Mouse (Mus musculus): ENCODE data around the gene Gal3st1.

The Gal3st1 gene

DNA sequence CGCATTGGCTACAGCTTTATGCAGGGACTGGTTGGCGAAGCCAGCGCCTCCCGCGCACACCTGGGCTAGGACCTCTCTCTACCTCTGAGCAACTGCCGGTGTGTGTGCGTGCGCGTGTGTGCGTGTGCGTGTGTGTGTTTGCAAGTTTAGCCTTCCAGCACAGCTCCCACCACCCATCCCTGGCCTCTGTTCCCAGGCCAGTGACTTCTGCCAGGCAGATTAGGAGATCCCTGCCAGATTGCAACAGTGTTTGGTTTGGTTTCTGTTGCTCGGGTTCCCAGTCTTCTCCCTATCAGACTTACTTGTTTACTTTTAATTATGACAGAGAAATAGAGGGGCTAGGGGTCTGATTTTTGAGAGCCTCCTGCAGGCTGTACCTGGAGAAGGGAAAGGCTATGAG, 48.5 kb downstream of the Gal3st1 start:
- DNase-seq (ENCODE audit: low read depth, low spot score), result no peak

DNA sequence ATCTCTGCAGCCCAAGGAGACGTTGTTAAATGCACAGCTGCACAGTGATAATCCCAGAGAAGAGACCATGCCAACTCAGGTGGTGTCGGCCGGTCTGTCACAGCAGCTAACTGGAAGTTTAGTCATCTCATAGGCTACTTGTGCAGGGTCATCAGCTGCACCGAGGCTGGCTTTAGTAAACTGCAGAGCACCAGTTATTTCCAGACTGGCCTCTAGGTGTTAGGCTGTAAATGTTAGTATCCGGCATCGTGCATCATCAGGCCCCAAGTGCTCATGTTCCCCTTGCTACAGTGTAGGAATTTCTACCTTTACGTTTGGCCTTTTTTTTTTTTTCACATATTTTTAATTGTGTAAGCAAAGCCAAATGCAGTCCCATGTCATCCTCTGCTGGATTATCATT, 50.0 kb downstream of the Gal3st1 start:
- no peak for DNase-seq (ENCODE audit: low read depth, low spot score)

DNA sequence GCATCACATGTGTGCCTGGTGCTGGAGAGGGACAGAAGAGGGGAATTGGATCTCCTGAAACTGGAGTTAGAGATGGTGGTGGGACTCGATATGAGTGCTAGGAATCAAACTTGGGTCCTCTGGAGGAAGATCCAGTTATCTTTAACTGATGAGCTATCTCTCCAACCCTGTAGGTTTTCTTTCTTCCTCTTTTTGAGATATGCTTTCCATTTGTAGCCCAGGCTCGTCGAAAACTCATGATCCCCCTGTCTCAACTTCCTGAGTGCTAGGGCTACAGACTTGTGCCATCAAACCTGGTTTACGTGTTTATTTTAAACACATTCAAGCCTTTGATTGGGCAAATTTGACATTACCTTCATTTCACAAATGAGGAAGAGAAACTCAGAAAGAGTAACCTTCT, 50.7 kb downstream of the Gal3st1 start:
- no peak for DNase-seq (ENCODE audit: low read depth, low spot score)

DNA sequence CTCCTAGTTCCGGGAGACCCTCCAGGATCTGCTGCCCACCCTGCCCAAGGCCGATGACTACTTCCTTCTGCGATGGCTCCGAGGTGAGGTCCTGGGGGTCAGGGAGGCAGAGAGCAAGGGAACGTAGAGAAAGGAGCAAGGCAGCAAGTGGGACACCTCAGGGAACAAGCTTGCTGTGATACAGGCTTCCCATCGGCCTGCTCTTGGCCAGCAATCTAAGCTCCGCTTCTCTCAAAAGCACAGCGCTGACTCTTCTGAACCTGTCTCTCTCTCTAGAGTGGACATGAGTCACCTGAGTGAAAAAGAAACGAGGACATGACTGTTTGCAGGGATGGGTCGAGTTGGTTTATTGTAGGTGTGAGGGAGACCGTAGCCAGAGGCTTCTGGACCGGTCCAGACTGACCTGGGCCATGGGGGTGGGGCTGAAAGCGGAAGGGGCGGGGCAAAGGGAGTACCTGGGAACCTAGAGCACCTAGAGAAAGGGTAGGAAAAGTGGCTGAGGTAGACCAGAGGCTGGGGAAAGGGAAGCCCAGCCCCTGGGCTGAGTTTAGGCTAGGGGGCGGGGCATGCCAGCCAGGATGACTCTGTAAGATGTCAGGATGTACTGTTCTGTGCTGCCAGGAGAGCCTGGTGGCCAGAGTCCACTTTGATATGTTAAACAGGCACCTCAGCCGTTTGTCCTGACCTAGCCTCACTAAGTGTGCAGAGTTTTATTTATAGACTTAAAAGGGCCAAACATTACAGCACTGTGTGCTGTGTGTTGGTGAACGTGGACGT, 51.9 kb downstream of the Gal3st1 start:
- no peak for DNase-seq (ENCODE audit: low read depth, low spot score)

DNA sequence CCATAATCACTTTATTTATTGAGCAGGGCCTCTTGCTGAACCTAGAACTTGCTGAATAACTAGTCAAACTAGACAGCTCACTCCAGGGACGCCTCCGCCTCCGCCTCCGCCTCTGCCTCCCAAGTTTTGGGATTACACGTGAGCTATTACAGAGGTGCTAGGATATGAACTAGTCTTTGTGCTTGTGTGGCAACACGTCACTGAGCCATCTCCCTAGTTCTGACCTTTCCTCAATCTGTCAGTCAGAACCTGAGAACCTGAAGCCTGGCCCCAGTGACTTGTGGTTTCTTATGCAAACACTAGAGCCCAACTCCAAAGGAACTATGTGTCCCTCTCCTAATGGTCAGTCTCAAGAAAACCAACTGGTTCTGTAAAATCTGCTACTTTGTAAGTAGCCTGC, 52.5 kb downstream of the Gal3st1 start:
- no peak for DNase-seq (ENCODE audit: low read depth, low spot score)

DNA sequence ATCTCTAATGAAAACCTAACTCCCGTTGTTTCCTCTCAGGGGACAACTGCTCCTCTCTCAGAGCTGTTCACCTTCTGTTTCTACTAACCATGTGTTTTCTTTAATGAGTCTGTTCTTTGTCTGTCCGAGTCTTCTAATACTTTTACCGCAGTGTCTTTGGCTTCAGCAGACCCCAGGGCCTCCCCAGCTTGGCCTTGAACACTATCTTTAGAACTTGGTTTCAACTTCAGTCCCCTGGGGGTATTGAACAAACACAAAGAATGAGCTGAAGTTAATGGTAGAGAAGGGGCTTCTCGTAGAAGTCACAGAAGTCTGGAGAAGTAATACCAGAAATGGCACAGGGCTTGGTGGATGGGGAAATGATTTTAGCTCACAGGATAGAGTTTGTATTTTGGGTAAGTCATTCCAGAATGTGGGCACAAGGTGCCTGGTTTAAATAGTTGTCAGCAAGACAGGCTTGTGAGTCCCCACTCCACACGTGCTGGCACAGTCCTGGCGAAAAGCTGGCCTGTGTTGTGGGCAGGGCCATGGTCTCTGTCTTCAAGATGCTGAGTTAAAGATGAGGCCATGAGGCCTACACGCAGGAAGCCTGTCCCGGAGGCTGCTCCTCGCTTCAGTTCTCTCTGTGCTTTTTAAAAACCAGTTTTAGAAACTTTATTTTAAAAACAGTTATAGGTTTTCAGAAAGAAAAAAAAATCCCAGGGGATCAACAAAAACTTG, 53.1 kb downstream of the Gal3st1 start:
- no peak for DNase-seq (ENCODE audit: low read depth, low spot score)

DNA sequence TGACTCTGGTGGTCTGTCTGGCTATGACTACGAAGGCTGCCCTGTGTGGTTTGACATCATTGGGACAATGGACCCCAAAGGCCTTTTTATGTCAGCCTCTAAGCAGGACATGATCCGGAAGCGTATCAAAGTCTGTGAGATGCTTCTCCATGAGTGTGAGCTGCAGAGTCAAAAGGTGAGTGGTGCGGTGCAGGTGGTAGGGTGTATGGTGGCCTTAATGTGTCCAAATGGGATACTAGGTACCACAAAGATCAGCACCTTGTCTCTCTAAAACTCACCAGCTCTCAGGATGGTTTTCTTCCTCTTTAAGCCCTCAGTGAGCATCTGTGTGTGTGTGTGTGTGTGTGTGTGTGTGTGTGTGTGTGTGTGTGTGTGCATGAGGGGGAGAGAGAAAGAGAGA, 56.5 kb downstream of the Gal3st1 start:
- DNase-seq (ENCODE audit: low read depth, low spot score), result no peak

DNA sequence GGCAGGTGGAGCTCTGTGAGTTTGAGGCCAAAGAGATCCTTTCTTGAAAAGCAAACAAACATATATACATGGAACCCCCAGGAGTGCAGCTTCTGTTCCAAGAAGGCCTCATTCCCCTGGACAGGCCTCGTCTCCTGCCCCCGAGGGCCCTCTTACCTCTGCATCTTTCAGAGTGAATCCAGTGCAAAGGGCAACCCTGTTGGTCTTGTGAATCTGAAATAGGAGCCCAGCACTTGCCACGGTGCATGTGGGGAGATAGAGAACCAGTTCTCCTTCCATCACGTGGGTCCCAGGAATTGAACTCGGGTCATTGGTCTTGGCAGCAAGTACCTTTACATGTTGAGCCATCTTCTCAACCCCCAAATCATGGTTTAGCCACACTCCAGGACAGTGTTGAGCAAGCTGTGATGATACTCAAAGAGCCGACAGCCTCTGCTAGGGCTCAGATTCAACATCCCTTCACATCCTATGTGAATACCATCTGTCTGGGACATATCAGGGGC, 57.7 kb downstream of the Gal3st1 start:
- DNase-seq (ENCODE audit: low read depth, low spot score), result no peak

DNA sequence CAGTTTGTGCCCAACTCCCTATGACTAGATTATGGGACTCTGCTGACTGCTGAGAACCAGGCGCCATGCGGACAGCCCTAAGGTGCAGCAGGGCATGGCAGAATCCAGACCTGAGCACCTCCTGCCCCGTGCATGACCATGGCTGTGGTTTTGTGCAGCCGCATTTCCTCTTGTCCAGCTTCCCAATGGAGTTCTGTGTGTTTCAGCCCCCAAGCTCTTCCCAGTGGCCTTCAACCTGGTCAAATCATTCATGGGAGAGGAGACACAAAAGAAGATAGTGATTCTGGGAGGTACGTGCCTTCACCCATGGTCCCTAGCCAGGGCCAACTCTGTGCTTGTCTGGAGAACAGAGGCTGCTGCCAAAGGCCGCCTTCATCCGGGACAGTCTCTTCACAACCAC, 59.6 kb downstream of the Gal3st1 start:
- no peak for DNase-seq (ENCODE audit: low read depth, low spot score)

DNA sequence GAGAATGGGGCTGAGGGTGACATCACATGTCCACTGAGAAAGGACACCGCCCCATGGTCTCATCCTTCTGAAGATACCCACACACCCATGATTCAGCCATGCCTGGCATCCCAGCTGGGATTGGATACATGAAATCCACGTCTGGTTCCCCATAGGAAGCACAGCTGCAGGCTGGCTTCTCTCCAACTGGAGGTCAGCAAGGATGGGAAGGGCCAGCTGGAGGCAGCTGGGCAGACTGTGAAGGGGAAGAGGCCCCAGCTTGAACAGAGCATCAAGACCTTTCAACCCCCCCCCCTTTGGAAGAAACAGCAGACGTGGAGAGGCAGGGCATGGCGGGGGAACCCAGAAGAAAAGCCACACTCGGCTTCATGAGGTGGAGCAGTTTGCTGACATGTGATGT, 63.1 kb downstream of the Gal3st1 start:
- no peak for DNase-seq (ENCODE audit: low read depth, low spot score)

DNA sequence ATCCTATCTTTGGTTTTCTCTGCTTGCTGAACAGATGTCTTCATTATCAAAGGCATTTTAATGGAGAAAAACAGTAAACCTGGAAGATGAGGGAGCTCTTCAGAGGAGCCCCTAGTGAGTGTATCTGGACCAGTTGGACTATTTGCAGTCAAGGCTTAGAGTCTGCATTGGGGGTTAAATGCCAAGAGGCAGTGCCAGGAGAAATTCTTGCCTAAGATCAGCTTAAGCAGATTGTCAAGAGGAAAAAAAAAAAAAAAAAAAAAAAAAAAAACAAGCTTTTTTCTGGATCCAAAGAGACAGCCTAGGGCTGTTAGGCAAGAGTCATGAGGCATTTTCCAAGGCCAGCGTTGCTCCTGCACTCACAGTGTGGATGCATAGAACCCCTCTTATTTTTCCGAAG, 64.3 kb downstream of the Gal3st1 start:
- no peak for DNase-seq (ENCODE audit: low read depth, low spot score)

DNA sequence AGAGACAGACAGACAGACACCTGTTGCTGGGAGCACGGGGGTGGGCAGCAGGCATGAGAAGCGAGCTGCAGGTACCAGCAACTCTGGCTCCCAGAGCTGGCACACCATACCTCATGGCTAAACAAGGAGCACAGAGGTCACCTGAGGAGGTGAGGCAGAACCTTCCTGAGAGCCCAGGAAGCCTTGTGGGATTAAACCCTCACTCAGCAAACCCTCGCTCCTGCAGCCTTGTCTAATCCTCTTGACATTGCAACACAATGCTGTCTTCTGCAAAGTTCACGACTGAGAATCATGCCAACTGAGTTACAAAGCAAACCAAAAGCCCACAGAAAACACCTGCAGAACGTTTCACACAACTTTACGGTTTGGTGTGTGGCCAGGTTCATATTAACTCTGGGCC, 65.0 kb downstream of the Gal3st1 start:
- DNase-seq (ENCODE audit: low read depth, low spot score), result no peak
